Mouse (Mus musculus) megakaryocyte, embryonic 14.5 days (primary cell): ENCODE measurements around the gene Fzd2. TPM values are rescaled to one million over a fixed set of nuclear protein-coding genes. Genes with fewer than 3 reads are reported as not detected.

Source experiments
- H3K27me3 ChIP-seq: replicated peaks from 2 replicates; pipeline ENCODE3; 2012; ENCODE audit warnings: inconsistent platforms
- H3K36me3 ChIP-seq: replicated peaks from 2 replicates; pipeline ENCODE3; 2012; ENCODE audit warnings: low read length, inconsistent platforms, mixed read lengths
- H3K4me1 ChIP-seq: 2 replicates; pipeline ENCODE4 v1.6.1; 2012; ENCODE audit warnings: inconsistent platforms
- H3K4me3 ChIP-seq: replicated peaks from 2 replicates; pipeline ENCODE3; 2012; ENCODE audit warnings: moderate library complexity, mild to moderate bottlenecking, inconsistent platforms
- H3K9me3 ChIP-seq: 2 replicates; pipeline ENCODE4 v1.6.1; 2012; ENCODE audit warnings: inconsistent platforms
- FLI1 ChIP-seq: IDR thresholded peaks from 2 replicates; pipeline ENCODE4 v1.6.1; 2012; ENCODE audit warnings: low read length, inconsistent platforms, mixed read lengths
- GATA1 ChIP-seq: IDR thresholded peaks from 3 replicates; pipeline ENCODE4 v1.6.1; 2012; ENCODE audit warnings: mixed read lengths, low read length, inconsistent platforms, borderline replicate concordance
- polyA plus RNA-seq: library from polyadenylated mRNA; stranded (reverse); fragments of >175 nt; gene quantifications from 2 replicates; pipeline ENCODE4 v1.2.3, GENCODE M21; 2012; ENCODE audit warnings: low replicate concordance; ENCODE audit not compliant: insufficient read depth

The Fzd2 gene
- polyA plus RNA-seq, 1 experiment: 1.2 TPM

DNA sequence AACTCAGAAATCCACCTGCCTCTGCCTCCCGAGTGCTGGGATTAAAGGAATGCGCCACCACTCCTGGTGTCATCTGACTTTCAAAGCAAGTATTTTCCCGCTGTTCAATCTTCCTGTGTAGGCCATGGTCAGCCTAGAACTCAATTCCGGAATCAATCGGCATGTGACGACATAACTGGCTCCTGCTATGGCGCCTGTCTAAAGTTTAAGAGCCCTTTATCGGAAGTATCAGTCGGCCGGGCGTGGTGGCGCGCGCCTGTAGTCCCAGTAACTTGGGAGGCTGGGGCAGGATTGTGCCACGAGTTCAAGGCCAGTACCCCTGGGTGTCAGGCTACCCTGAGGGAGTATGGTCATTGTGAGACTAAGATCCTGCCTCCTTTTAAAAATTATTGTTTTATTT, 36.5 kb upstream of the Fzd2 start:
- TF ChIP-seq GATA1: no peak
- H3K36me3 ChIP-seq: no peaks in the 10 kb centered on the region
- H3K4me3 ChIP-seq: no peak overlapping the region
- H3K4me1 ChIP-seq: peaks cover 11% of the 10 kb centered on the region
- H3K27me3 ChIP-seq: no peaks in the 10 kb centered on the region
- no peaks in the 10 kb centered on the region for H3K9me3 ChIP-seq

DNA sequence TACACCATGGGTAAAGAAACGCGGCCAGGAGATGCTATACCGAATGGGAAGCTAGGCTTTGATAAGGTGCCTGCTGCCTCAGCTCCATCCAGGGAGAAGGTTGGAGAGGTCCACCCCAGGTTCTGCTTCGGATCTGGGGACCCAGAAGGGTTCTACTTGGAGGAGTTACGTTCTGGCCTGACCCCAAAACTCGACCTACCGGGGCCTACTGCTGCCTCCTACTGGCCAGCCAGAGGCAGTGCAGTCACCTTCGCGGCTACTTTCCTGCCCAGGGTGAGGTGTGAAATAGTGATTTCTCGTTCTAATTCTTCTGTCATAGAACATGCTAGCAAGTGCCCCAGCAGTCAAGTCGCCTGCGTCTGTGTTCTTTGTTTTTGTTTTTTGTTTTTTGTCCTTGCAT, 36.0 kb upstream of the Fzd2 start:
- Histone ChIP-seq H3K9me3 (no peaks in the 10 kb centered on the region), H3K4me3 (no peak overlapping the region), H3K36me3 (no peaks in the 10 kb centered on the region), H3K27me3 (no peaks in the 10 kb centered on the region), H3K4me1 (peaks cover 8% of the 10 kb centered on the region)
- no peak for TF ChIP-seq GATA1
- no peak for TF ChIP-seq FLI1

DNA sequence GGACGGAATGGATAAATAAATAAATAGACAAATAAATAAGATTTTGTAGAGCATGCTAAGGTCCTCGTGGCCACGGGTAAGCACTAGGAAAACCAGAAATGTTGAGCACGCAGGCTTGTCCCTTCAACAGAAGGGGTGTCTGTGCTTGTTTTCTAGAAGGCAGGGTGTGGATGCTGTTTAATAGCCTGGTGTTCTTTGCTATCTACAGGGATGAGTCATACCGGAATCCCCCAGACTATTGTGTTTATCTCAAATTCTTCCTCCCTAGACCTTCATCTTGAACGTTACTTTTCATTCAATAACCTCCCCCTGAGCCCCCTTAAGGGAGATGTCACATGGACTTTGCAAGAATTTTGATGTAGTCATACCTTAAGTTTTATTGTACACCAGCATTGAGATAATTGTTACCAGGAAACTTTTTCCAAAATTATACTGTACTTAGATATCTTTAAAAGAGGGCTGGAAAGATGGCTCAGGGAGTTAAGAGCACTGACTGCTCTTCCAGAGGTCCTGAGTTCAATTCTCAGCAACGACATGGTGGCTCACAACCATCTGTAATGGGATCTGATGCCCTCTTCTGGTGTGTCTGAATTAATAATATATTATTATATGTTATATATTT, 35.3 kb upstream of the Fzd2 start:
- H3K36me3 ChIP-seq: no peaks in the 10 kb centered on the region
- peaks cover 9% of the 10 kb centered on the region for H3K4me1 ChIP-seq
- no peaks in the 10 kb centered on the region for H3K9me3 ChIP-seq
- no peak overlapping the region for H3K4me3 ChIP-seq
- no peaks in the 10 kb centered on the region for H3K27me3 ChIP-seq
- no peak for TF ChIP-seq FLI1
- no peak for TF ChIP-seq GATA1

DNA sequence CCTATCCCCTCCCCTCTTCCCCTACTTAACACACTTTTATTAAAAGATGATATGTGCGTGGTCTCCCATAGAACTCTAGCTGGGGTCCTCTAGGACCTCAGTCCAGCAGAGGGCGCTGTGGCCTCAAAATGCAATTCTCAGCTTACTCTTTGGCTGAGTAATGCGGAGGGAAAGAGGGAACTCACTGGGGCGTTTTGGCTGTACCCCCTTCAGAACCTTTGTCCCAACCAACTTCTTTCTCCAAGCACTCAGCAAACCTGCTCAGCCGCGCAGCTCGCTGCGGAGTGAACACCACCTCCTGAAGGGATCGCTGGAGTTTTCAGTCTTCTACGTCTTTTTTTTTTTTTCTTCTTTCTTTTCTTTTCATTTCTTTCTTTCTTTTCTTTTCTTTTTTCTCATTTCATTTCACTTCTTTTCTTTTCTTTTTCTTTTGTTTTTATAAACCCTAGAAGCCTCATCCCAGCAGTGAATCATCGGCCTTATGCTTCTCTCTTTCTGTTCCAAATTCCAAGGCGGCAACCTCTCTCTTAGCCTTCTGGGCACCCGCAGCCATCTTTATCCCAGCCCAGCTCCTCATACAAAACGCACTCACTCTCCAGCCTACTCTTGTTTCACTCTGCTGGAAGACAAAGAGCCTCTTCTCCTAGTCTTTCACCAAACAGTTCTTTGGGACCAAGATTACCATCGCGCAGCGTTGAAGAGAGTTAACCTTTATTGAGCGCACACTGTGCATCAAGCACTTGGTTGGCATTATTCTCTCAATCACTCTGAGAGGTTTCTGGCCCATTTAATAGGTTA, 31.1 kb upstream of the Fzd2 start:
- H3K9me3 ChIP-seq: no peaks in the 10 kb centered on the region
- peaks cover 6% of the 10 kb centered on the region for H3K27me3 ChIP-seq
- peaks cover 24% of the 10 kb centered on the region for H3K4me1 ChIP-seq
- peak overlapping the region; percentile 91 for H3K4me3 ChIP-seq
- TF ChIP-seq GATA1: no peak
- no peak for TF ChIP-seq FLI1
- no peaks in the 10 kb centered on the region for H3K36me3 ChIP-seq

DNA sequence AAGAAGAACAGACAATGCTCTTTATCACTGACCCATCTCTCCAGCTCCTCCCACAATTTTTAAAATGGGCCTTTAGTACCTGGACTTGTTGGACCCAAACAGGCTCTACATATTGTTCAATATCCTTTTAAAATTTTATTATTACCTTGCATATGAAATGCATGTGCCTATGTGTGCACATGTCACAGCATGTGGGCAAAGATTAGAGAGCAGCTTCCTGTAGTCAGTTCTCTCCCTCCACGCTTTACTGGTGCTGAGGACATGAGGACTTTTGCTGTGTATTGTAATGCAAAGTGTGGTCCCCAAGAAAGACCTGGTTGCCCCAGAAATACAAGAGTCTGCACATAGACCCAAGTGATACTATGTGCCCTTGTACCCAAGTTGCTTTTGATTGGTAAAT, 29.2 kb upstream of the Fzd2 start:
- no peak for TF ChIP-seq GATA1
- TF ChIP-seq FLI1: no peak
- Histone ChIP-seq H3K27me3 (peaks cover 16% of the 10 kb centered on the region), H3K4me1 (peaks cover 33% of the 10 kb centered on the region), H3K36me3 (no peaks in the 10 kb centered on the region), H3K9me3 (no peaks in the 10 kb centered on the region), H3K4me3 (no peak overlapping the region)

DNA sequence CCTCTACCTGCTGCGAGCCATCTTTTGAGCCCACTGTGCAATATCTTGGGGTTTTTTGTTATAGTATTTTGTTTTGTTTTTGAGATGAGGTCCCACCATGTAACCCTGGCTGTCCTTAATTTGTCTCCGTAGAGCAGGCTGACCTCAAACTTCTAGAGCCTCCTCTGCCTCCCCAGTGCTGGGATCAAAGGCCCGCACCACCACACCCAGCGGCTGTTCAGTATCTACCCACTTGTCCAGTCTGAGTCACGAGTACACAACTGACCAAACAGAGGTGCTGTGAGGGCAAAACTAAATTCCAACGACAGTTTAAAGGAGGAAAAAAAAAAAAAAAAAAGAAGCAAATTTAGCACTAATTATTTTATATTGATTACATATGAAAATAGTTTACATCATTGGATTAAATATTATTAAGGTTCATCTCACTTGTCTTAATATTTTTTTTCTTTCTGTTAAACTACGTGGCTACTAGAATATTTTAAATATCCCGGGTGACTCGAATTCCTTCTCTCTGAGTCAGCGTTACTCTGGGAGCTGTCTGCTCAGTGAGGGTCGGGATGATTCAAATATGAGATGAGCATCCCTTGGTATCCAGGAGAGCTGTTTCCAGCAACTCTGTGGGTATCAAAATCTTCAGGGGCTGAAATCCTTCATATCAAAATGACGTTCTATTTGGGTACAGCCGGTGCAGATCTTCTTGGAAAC, 28.0 kb upstream of the Fzd2 start:
- no peak overlapping the region for H3K4me3 ChIP-seq
- TF ChIP-seq FLI1 (no peak), GATA1 (no peak)

DNA sequence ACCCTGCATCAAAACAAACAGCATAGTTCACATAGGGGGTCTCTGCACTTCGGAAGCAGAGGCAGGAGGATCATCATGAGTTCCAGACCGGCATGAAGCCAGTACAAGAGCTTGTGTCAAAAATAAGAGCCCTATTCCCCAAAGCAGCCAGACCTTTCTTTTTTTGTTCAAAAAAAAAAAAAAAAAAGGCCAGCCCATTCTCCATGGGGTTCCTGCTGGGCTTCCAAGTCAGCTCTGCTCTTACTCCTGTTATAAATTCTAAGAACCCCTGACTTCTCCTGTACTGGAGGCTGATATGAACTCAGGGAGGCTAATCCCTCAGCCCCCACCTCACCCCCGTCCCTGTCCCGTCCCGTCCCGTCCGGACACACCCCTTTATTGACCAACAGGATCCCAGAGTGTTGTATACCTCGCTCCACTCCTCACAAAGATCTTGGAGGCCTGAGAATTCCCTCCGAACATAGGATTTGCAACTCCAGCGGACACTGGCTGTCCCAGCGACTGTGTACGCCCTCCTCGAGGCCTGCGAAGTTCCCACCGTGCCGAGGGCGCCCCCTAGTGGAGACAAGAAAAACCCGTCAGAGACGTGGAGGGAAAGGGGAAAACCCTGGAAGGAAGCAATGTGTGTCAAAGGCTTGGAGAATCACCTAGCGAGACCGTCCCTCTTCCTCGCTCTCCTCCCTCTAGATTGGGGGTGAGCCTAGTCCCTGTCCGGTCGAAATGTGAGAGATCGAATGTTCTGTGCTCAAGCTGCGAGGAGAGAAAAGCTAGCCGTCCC, 25.7 kb upstream of the Fzd2 start:
- Histone ChIP-seq H3K27me3 (peaks cover 48% of the 10 kb centered on the region), H3K9me3 (no peaks in the 10 kb centered on the region), H3K36me3 (no peaks in the 10 kb centered on the region), H3K4me3 (peak overlapping the region; percentile 90), H3K4me1 (peaks cover 29% of the 10 kb centered on the region)
- no peak for TF ChIP-seq FLI1
- TF ChIP-seq GATA1: no peak

More for the DNA sequence above, 28.0 kb upstream of the Fzd2 start:
- peaks cover 25% of the 10 kb centered on the region for H3K27me3 ChIP-seq
- H3K4me1 ChIP-seq: peaks cover 33% of the 10 kb centered on the region
- H3K9me3 ChIP-seq: no peaks in the 10 kb centered on the region
- H3K36me3 ChIP-seq: no peaks in the 10 kb centered on the region

DNA sequence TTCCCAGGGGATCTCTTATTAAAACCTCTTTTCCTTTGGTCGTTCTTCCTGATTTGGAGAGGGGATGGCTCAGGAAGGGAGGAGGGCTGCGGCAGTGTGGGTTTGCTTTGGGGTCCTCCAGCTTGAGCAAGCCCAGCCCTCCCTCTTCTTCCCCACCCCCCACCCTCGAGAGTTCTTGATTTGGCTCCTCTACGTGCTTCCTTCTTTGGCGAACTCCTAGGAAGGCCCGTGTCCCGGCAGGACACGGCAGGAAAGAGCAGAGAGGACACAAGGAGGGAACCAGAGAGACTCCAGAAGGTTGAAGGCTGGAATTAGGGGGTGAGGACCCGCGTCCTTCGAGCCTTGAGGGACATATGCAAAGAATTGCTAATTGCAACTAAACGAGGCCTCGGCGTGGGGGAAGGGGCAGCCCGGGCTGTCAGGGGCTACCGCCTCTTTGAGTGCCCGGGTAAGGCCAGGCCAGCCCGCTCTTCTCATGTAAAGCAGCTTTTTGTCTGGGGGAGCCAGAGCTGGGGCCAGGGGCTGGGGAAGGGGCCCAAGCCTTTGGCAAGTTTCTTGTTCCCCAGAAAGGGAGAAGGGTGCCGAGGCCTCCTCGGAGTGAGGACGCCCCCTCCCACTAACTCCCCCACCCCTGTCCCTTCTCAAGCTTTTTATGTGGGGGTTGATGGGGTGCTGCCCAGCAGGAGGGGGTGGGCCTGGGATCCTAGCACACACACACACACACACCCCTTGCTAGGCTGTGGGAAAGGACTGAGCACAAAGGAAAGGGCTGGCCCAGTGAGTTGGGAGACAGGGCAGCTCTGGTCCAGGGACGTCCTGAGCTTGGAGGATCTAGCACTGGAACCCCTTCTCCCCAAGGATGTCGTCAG, 24.8 kb upstream of the Fzd2 start, which contains the start of gene Gm11627:
Gm11627 (minus strand) TSS at position 297 of the 869 bp plus-strand sequence.
- peaks cover 52% of the 10 kb centered on the region for H3K27me3 ChIP-seq
- no peaks in the 10 kb centered on the region for H3K9me3 ChIP-seq
- peak within 1 kb of the TSS; percentile 90 for H3K4me3 ChIP-seq
- no peak for TF ChIP-seq FLI1
- no peak for TF ChIP-seq GATA1
- no peaks in the 10 kb centered on the region for H3K36me3 ChIP-seq
- H3K4me1 ChIP-seq: peaks cover 29% of the 10 kb centered on the region

GRCm38 (mm10) chr11:102580034-102580330, 24.2 kb upstream of the Fzd2 start:
- peaks cover 26% of the 10 kb centered on the region for H3K4me1 ChIP-seq
- no peak for TF ChIP-seq FLI1
- TF ChIP-seq GATA1: no peak
- H3K27me3 ChIP-seq: peaks cover 55% of the 10 kb centered on the region
- no peak overlapping the region for H3K4me3 ChIP-seq
- no peaks in the 10 kb centered on the region for H3K36me3 ChIP-seq
- H3K9me3 ChIP-seq: no peaks in the 10 kb centered on the region
